Mouse (Mus musculus): ENCODE results near the gene Syngr1. TPM values are rescaled to one million over a fixed set of nuclear protein-coding genes. Genes with fewer than 3 reads are reported as not detected.

Gene Syngr1
- total RNA-seq, 2 experiments from 2014 or later, result 429 to 434 TPM

DNA sequence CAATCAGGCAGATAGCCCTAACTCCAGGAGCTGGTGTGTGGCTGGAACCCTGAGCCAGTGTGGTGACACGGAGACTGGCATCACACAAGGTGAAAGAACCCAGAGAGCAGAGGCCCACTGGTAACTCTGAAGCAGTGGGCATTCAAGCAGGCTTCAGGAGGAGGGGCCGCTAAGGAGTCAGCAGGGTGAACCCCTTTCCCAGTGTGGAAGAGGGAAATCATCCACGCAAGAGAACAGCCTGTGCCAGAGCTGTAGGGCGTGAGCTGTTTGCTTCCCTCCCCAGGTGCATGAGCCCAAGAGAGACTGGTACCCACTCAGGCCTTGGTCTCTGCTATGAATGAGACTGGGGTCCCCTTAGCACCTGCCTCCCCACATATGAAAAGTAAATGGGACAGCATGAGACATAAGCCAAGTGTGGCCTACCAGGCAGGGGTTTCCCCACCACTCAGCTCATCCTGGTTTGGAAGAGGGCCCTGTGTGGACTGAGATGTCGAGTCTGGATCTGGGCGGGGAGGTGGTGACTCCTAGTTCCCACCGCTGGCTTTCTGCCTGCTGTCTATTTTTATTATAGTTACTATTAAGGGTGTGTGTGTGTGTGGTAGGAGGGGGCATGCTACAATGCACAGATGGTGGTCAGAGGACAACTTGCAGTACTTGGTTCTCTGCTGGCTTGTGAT, 18.4 kb upstream of the Syngr1 start:
- H3K4me3 ChIP-seq, result no peak overlapping the region
- TF ChIP-seq CTCF (IDR thresholded peaks at IDR 0.05), result no peak
- intact Hi-C loops (cut with DNase I), result no loop called here
- no peak for DNase-seq (ENCODE audit: extremely low spot score in 1 of 2, low spot score in 2 of 2)
- H3K27ac ChIP-seq, result peak overlapping the region; percentile 36; the same call in 1 of the 2 replicates

DNA sequence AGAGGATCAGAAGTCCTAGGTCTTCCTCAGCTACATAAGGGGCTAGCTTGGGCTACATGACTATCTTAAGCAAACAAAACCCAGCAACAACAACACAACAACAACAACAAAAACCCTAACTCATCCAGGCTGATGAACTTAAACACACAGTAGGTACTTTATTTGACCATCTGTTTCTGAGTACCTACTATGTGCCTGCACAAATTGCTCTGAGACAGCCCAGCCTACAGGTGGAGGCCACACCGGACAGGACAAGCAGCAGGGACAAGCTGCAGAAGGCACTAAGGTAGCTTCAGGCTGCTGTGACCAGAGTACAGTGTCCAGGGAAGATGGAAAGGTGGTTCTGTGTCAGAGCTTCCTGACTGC, 17.9 kb upstream of the Syngr1 start:
- no peak for TF ChIP-seq CTCF (IDR thresholded peaks at IDR 0.05)
- Histone ChIP-seq H3K4me3 (no peak overlapping the region), H3K27ac (0 out of 2 replicates have a peak overlapping the region, but pooled peaks have one; percentile 19)
- DNase-seq (ENCODE audit: extremely low spot score in 1 of 2, low spot score in 2 of 2), result no peak
- intact Hi-C loops (cut with DNase I), result no loop called here

DNA sequence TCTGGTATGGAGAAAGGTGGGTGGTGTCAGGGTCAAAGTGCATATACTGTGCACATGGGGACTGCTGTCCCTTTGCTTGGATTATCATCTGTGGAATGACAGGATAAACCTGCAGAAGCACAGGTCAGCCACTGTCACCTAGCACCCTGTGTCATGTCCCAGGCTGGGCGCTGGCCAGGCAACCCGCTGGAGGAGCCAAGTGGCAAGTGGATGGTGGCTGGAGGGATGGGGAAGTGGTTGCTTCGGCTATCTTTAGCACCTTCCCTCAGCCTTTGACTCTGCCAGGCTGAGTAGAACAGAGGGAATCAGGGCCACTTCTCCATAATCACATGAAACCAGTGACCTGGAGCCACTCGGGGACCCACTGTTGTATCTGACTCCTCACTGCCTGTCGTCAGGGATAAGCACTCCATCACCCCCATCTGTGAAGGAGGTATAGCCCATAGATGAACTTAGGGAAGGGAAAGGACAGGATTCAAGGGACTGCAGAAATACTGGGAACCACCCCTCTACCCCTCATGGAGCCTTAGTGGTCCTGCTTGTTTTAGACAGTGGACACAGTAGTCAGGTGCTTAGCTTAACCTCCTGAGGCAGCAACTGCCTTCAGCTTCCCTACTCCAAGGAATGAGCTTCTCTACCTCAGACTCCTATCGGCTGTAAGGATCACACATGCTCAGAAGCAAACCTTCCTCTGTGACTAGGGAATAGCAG, 16.3 kb upstream of the Syngr1 start:
- H3K27ac ChIP-seq, result peak overlapping the region; percentile 11; the same call in 1 of the 2 replicates
- no peak for DNase-seq (ENCODE audit: extremely low spot score in 1 of 2, low spot score in 2 of 2)
- H3K4me3 ChIP-seq, result no peak overlapping the region
- no peak for TF ChIP-seq CTCF (IDR thresholded peaks at IDR 0.05)
- intact Hi-C loops (cut with DNase I), result loop anchor here (5.0 kb wide), 2 partner anchors 63 to 323 kb away; partner anchors contain the start of gene Pdgfb

DNA sequence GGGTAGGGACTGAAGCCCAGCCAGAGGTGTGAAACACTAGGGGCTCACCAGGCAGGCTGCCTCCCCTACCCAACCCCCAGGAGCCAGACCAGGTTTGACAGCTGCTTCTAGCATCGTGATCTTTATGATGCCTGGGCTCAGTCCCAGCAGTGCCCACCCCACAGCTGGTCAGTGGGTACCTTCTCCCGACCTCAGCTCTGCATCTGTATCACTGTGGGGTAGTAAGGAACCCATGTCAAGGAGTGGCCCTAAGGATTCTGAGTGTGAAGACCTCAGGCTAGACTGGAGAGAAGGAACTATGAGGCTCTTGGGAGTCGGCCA, 15.8 kb upstream of the Syngr1 start:
- intact Hi-C loops (cut with DNase I), result loop anchor here (5.0 kb wide), 2 partner anchors 63 to 323 kb away; partner anchors contain the start of gene Pdgfb
- Histone ChIP-seq H3K27ac (peak overlapping the region; percentile 19; the same call in 1 of the 2 replicates), H3K4me3 (no peak overlapping the region)
- DNase-seq (ENCODE audit: extremely low spot score in 1 of 2, low spot score in 2 of 2), result no peak
- no peak for TF ChIP-seq CTCF (IDR thresholded peaks at IDR 0.05)

DNA sequence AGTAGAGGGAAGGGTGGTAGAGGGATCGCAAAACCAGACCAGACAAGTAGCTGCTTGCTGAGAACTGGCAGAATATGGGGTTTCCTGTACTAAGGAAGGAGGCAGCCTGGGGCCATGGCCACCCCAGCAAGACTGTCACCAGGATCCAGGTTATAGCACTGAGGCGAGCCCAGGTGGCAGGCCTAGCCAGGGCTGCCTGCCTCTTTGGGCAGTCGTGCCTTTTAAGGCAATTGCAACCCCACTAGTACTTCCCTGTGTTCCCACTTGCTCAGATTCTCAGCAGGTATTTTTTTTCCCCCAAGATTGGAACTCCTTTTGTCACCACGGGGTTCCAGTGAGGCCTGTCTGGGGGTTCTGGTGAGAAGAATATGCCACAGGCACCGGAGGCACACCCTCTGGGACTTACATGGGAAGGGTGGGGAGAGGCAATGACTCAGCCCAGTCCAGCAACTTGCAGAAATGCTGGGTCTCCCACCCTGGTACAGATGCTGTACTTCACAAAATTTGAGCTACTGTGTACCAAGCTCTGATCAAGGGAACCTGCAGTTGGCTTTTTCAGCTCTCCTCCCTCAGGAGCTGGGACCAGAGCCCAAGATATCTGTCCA, 15.3 kb upstream of the Syngr1 start:
- H3K27ac ChIP-seq, result 0 out of 2 replicates have a peak overlapping the region, but pooled peaks have one; percentile 19
- no peak for DNase-seq (ENCODE audit: extremely low spot score in 1 of 2, low spot score in 2 of 2)
- TF ChIP-seq CTCF (IDR thresholded peaks at IDR 0.05), result no peak

DNA sequence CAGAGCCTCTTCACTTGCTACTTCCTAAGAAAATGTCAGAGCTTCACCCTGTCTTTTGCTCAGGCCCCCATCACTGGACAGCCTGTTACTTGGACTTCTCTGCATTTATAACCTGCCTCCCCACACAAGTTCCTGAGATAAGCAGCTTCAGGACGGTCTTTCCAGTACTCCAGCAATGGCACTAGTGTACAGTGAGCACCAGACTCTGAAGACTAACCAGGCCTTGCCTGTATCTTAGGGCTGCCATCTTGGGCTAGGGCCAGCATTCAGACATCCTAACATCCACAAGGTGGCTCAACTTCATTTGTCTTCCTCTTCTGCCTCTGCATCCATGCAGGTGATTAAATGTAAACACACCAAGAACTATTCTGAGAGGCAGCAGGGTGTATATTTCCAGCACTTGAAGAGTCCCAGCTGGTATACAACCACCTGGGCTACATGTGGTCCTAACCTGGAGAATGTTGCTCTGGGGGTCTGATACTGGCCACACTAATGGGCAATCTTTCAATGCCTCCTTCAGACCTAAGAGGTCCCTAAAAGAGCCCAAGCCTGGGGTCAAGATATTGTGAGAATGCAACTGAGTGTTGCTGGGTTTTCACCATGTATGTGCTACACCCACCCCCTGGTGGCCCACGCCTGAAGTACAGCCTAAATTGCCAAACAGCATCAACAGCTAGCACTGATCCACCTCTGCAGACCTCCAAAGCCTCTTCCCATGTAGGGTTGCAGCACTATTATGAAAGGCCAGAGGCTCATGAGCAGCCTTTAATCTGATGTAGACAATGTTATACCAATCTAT, 14.6 kb upstream of the Syngr1 start:
- peak; percentile 79 for TF ChIP-seq CTCF (IDR thresholded peaks at IDR 0.05)
- Histone ChIP-seq H3K27ac (no peak overlapping the region), H3K4me3 (no peak overlapping the region)
- intact Hi-C loops (cut with DNase I), result loop anchor here (1.0 to 5.0 kb wide), 3 partner anchors 64 to 324 kb away; partner anchors contain the start of gene Pdgfb
- DNase-seq (ENCODE audit: extremely low spot score in 1 of 2, low spot score in 2 of 2), result peak in 1 of 2 experiments; percentile 62

More for the DNA sequence above, 15.3 kb upstream of the Syngr1 start:
- no peak overlapping the region for H3K4me3 ChIP-seq
- intact Hi-C loops (cut with DNase I), result loop anchor here (1.0 to 5.0 kb wide), 3 partner anchors 64 to 324 kb away; partner anchors contain the start of gene Pdgfb

DNA sequence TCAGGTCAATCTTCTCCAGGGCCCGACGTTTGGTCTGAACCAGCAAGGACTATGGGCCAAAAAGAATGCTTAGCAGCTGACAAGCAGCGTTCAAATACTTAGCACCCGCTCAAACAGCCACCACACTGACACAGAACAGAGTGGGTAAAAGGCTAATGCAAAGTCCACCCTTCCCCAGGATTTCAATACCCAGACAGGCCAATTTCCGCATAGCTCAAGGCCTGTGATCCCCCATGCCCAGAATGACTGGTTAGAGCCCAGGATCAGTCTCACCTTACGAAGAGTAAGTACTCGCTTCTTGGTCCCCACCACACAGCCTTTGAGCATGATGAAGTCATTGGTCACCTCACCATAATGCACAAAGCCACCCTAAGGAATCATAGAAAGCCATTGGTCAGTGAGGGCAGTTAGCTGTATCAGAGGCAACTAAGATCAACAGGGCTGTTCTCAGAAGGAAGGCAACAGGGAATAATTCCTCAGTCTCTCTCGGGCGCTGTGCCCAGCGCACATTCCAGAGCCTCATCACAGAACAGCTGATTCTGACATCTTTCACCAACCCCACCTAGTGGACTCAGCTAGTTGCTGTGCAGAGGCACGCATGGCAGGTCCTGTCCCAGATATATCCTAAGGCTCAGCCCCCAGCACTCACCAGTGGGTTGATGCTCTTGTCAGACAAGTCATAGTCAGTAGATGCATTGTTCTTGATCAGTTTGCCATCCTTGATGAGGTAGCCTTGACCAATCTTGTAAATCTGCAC, 12.9 kb upstream of the Syngr1 start:
- intact Hi-C loops (cut with DNase I), result loop anchor here (5.0 kb wide), 2 partner anchors 66 to 326 kb away; partner anchors contain the start of gene Pdgfb
- H3K4me3 ChIP-seq, result no peak overlapping the region
- no peak overlapping the region for H3K27ac ChIP-seq
- DNase-seq (ENCODE audit: extremely low spot score in 1 of 2, low spot score in 2 of 2), result no peak
- peak; percentile 13 for TF ChIP-seq CTCF (IDR thresholded peaks at IDR 0.05)

DNA sequence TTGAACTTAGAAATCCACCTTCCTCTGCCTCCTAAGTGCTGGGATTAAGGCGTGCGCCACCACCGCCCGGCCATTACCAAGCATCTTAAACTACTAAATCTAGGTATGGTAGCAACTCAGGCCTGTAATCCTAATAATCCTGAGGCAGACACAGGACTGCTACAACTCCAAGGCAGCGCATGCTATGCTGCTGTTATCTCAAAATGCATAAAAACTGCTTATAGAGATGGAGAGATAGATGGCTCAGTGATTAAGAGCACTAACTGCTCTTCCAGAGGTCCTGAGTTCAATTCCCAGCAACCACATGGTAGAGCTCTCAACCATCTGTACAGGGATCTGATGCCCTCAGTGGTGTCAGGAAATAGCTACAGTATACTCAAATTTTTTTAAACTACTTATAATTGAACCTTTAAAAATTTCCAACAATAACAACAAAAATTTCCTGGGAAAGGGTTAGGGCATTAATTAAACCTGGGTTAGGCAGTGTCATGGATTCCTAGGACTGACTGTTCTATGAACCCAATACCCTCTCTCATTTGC, 11.9 kb upstream of the Syngr1 start:
- no peak for DNase-seq (ENCODE audit: extremely low spot score in 1 of 2, low spot score in 2 of 2)
- intact Hi-C loops (cut with DNase I), result loop anchor here (5.0 kb wide), 2 partner anchors 67 to 327 kb away; partner anchors contain the start of gene Pdgfb
- TF ChIP-seq CTCF (IDR thresholded peaks at IDR 0.05), result no peak
- H3K27ac ChIP-seq, result no peak overlapping the region
- H3K4me3 ChIP-seq, result no peak overlapping the region

DNA sequence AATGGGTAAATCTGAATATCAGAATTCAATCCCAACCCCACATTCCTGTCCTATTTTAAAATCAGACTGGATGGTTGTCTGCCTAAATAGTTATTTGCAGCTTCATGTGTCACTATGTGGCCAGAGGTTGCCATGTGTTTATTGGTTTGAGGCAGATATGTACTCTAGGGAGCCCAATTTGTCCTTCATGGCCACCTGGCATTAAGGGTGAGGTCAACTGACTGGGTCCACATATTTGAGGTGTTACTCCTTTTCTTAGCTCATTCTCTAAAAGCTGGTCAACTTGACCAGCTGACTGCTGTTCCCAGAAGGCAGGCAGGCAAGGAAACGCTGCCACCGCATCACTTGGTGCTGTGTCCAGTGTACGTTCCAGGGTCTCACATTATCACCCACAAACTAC, 11.2 kb upstream of the Syngr1 start:
- intact Hi-C loops (cut with DNase I), result loop anchor here (1.0 to 5.0 kb wide), 4 partner anchors 68 to 328 kb away; partner anchors contain the start of genes Cbx6, Npcd and Pdgfb
- TF ChIP-seq CTCF (IDR thresholded peaks at IDR 0.05), result no peak
- H3K4me3 ChIP-seq, result no peak overlapping the region
- no peak overlapping the region for H3K27ac ChIP-seq
- DNase-seq (ENCODE audit: extremely low spot score in 1 of 2, low spot score in 2 of 2), result no peak

Measured in left cerebral cortex, adult 2 months (tissue).